Mouse (Mus musculus) olfactory bulb, adult 2 months (tissue): ENCODE measurements around the gene Gamt.

Source experiments
- CTCF ChIP-seq: fragments of 200-500 bp; IDR thresholded peaks from 2 replicates; pipeline ENCODE4 v1.5.1; 2012; ENCODE audit warnings: low read depth, mild to moderate bottlenecking, low read length, moderate library complexity; ENCODE audit not compliant: insufficient read depth
- POLR2A ChIP-seq: fragments of 200-500 bp; IDR thresholded peaks from 2 replicates; pipeline ENCODE4 v1.6.1; 2012; ENCODE audit warnings: mild to moderate bottlenecking, low read depth, low read length, moderate library complexity; ENCODE audit not compliant: insufficient read depth

GRCm38 (mm10) chr10:80237020-80237419 lies 23.8 kb downstream of the Gamt start:
- no peak for TF ChIP-seq CTCF
- TF ChIP-seq POLR2A = no peak
